Mouse (Mus musculus) lung, adult 2 months (tissue): ENCODE measurements around the gene Ufsp2.

Experiments used
- CTCF ChIP-seq: fragments of 200-500 bp; IDR thresholded peaks from 2 replicates; pipeline ENCODE4 v1.5.1; 2011; ENCODE audit warnings: mild to moderate bottlenecking, low read length, control low read depth; ENCODE audit not compliant: insufficient read depth
- POLR2A ChIP-seq: fragments of 200-500 bp; IDR thresholded peaks from 2 replicates; pipeline ENCODE4 v1.6.1; 2011; ENCODE audit warnings: low read depth, mild to moderate bottlenecking, control low read depth, low read length, borderline replicate concordance; ENCODE audit errors: extremely low read depth

- TF ChIP-seq CTCF (no peak), POLR2A (no peak)
These were observed 60.9 kb downstream of the Ufsp2 start for GRCm38 (mm10) chr8:46036217-46036616.
